Mouse (Mus musculus): ENCODE measurements around the gene Pappa. TPM values are rescaled to one million over a fixed set of nuclear protein-coding genes. Genes with fewer than 3 reads are reported as not detected.

Pappa gene
- polyA plus RNA-seq, 1 experiment = 0.15 TPM

- WGBS = 89% methylated on average over 3 of the region's 3 CpGs
- H3K27ac ChIP-seq (ENCODE audit: control insufficient read depth, insufficient read depth, low read length) = no peak overlapping the region
- H3K36me3 ChIP-seq (ENCODE audit: control insufficient read depth, insufficient read depth, low read length) = no peaks in the 10 kb centered on the region
- DNase-seq = no peak
- TF ChIP-seq CTCF (IDR thresholded peaks at IDR 0.05; ENCODE audit: borderline replicate concordance, control insufficient read depth, extremely low read depth, insufficient read depth, low read length, poor library complexity) (no peak), POLR2A (IDR thresholded peaks at IDR 0.05; ENCODE audit: control insufficient read depth, extremely low read depth, insufficient read depth, low read length, poor library complexity) (no peak)
- H3K4me3 ChIP-seq (ENCODE audit: control insufficient read depth, insufficient read depth, low read length) = no peak overlapping the region
- H3K4me1 ChIP-seq (replicated peaks; ENCODE audit: control insufficient read depth, insufficient read depth, low read length) = no peaks in the 10 kb centered on the region
- H3K27me3 ChIP-seq (ENCODE audit: control insufficient read depth, insufficient read depth, low read length) = no peaks in the 10 kb centered on the region
Observed at GRCm38 (mm10) chr4:65372731-65373130, 248.8 kb downstream of the Pappa start.

GRCm38 (mm10) chr4:65373841-65374240 lies 249.9 kb downstream of the Pappa start:
- no peak overlapping the region for H3K4me3 ChIP-seq (ENCODE audit: control insufficient read depth, insufficient read depth, low read length)
- H3K4me1 ChIP-seq (replicated peaks; ENCODE audit: control insufficient read depth, insufficient read depth, low read length) = no peaks in the 10 kb centered on the region
- H3K27me3 ChIP-seq (ENCODE audit: control insufficient read depth, insufficient read depth, low read length) = no peaks in the 10 kb centered on the region
- no peaks in the 10 kb centered on the region for H3K36me3 ChIP-seq (ENCODE audit: control insufficient read depth, insufficient read depth, low read length)
- DNase-seq = no peak
- no peak overlapping the region for H3K27ac ChIP-seq (ENCODE audit: control insufficient read depth, insufficient read depth, low read length)
- TF ChIP-seq POLR2A (IDR thresholded peaks at IDR 0.05; ENCODE audit: control insufficient read depth, extremely low read depth, insufficient read depth, low read length, poor library complexity) = no peak
- no peak for TF ChIP-seq CTCF (IDR thresholded peaks at IDR 0.05; ENCODE audit: borderline replicate concordance, control insufficient read depth, extremely low read depth, insufficient read depth, low read length, poor library complexity)
- 47% methylated on average over 1 of the region's 1 CpGs for WGBS

- no peaks in the 10 kb centered on the region for H3K36me3 ChIP-seq (ENCODE audit: control insufficient read depth, insufficient read depth, low read length)
- H3K27me3 ChIP-seq (ENCODE audit: control insufficient read depth, insufficient read depth, low read length) = no peaks in the 10 kb centered on the region
- H3K4me3 ChIP-seq (ENCODE audit: control insufficient read depth, insufficient read depth, low read length) = no peak overlapping the region
- TF ChIP-seq CTCF (IDR thresholded peaks at IDR 0.05; ENCODE audit: borderline replicate concordance, control insufficient read depth, extremely low read depth, insufficient read depth, low read length, poor library complexity) (no peak), POLR2A (IDR thresholded peaks at IDR 0.05; ENCODE audit: control insufficient read depth, extremely low read depth, insufficient read depth, low read length, poor library complexity) (no peak)
- DNase-seq = no peak
- 96% methylated on average over 2 of the region's 2 CpGs for WGBS
- H3K4me1 ChIP-seq (replicated peaks; ENCODE audit: control insufficient read depth, insufficient read depth, low read length) = no peaks in the 10 kb centered on the region
- no peak overlapping the region for H3K27ac ChIP-seq (ENCODE audit: control insufficient read depth, insufficient read depth, low read length)
Observed at GRCm38 (mm10) chr4:65376571-65376970, 252.6 kb downstream of the Pappa start.

GRCm38 (mm10) chr4:65379461-65379860 lies 255.5 kb downstream of the Pappa start:
- H3K27me3 ChIP-seq (ENCODE audit: control insufficient read depth, insufficient read depth, low read length) = no peaks in the 10 kb centered on the region
- H3K4me1 ChIP-seq (replicated peaks; ENCODE audit: control insufficient read depth, insufficient read depth, low read length) = no peaks in the 10 kb centered on the region
- no peak overlapping the region for H3K4me3 ChIP-seq (ENCODE audit: control insufficient read depth, insufficient read depth, low read length)
- TF ChIP-seq POLR2A (IDR thresholded peaks at IDR 0.05; ENCODE audit: control insufficient read depth, extremely low read depth, insufficient read depth, low read length, poor library complexity) = no peak
- TF ChIP-seq CTCF (IDR thresholded peaks at IDR 0.05; ENCODE audit: borderline replicate concordance, control insufficient read depth, extremely low read depth, insufficient read depth, low read length, poor library complexity) = no peak
- no peaks in the 10 kb centered on the region for H3K36me3 ChIP-seq (ENCODE audit: control insufficient read depth, insufficient read depth, low read length)
- DNase-seq = no peak
- 93% methylated on average over 4 of the region's 4 CpGs for WGBS
- H3K27ac ChIP-seq (ENCODE audit: control insufficient read depth, insufficient read depth, low read length) = no peak overlapping the region

DNA sequence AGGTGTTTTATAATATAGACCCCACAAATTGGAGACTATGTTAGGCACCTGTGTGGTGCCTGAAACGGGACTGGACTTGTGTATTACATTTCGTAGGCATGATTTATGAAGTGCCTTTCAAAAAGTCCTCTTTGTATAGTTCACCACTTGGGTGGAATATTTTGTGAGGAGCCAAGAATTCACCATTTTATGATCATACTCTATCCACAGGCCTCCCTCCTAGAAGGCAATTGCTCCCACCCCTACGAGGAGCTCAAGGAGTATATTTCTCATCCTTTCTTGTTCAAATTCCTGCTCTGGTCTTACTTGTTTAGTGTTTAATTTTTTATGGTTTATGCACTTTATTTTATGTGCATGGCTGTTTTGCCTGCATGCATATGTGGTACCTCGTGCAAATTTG lies 259.1 kb downstream of the Pappa start:
- no peak for TF ChIP-seq POLR2A (IDR thresholded peaks at IDR 0.05; ENCODE audit: control insufficient read depth, extremely low read depth, insufficient read depth, low read length, poor library complexity)
- no peak for TF ChIP-seq CTCF (IDR thresholded peaks at IDR 0.05; ENCODE audit: borderline replicate concordance, control insufficient read depth, extremely low read depth, insufficient read depth, low read length, poor library complexity)
- Histone ChIP-seq H3K4me3 (ENCODE audit: control insufficient read depth, insufficient read depth, low read length) (no peak overlapping the region), H3K27me3 (ENCODE audit: control insufficient read depth, insufficient read depth, low read length) (no peaks in the 10 kb centered on the region), H3K4me1 (replicated peaks; ENCODE audit: control insufficient read depth, insufficient read depth, low read length) (no peaks in the 10 kb centered on the region), H3K27ac (ENCODE audit: control insufficient read depth, insufficient read depth, low read length) (no peak overlapping the region), H3K36me3 (ENCODE audit: control insufficient read depth, insufficient read depth, low read length) (no peaks in the 10 kb centered on the region)
- 93% methylated on average over 4 of the region's 4 CpGs for WGBS
- no peak for DNase-seq

- TF ChIP-seq POLR2A (IDR thresholded peaks at IDR 0.05; ENCODE audit: control insufficient read depth, extremely low read depth, insufficient read depth, low read length, poor library complexity) = no peak
- no peak for TF ChIP-seq CTCF (IDR thresholded peaks at IDR 0.05; ENCODE audit: borderline replicate concordance, control insufficient read depth, extremely low read depth, insufficient read depth, low read length, poor library complexity)
- no peaks in the 10 kb centered on the region for H3K27me3 ChIP-seq (ENCODE audit: control insufficient read depth, insufficient read depth, low read length)
- H3K36me3 ChIP-seq (ENCODE audit: control insufficient read depth, insufficient read depth, low read length) = no peaks in the 10 kb centered on the region
- 95% methylated on average over 4 of the region's 4 CpGs for WGBS
- no peak for DNase-seq
- no peak overlapping the region for H3K27ac ChIP-seq (ENCODE audit: control insufficient read depth, insufficient read depth, low read length)
- H3K4me1 ChIP-seq (replicated peaks; ENCODE audit: control insufficient read depth, insufficient read depth, low read length) = no peaks in the 10 kb centered on the region
- no peak overlapping the region for H3K4me3 ChIP-seq (ENCODE audit: control insufficient read depth, insufficient read depth, low read length)
Observed at GRCm38 (mm10) chr4:65391001-65391400, 267.0 kb downstream of the Pappa start.

DNA sequence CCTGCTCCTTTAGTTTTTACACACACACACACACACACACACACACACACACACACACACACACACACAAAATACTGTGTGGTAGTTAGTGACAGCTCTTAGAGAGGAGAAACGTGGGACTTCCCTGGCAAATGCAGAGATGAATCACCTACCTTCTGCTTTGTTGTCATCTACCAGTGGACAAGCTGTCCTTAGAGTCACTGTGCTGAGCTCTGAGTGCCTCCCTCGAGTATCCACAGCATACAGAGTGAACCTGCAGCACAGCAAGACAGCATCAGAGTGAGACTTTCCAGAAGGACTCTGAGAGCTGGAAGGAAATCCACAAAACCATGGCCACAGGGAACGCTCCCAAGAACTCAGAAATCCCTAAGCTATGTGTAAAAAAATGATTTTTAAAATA lies 272.8 kb downstream of the Pappa start:
- no peaks in the 10 kb centered on the region for H3K27me3 ChIP-seq (ENCODE audit: control insufficient read depth, insufficient read depth, low read length)
- no peaks in the 10 kb centered on the region for H3K36me3 ChIP-seq (ENCODE audit: control insufficient read depth, insufficient read depth, low read length)
- no peak for TF ChIP-seq CTCF (IDR thresholded peaks at IDR 0.05; ENCODE audit: borderline replicate concordance, control insufficient read depth, extremely low read depth, insufficient read depth, low read length, poor library complexity)
- no peak for TF ChIP-seq POLR2A (IDR thresholded peaks at IDR 0.05; ENCODE audit: control insufficient read depth, extremely low read depth, insufficient read depth, low read length, poor library complexity)
- 74% methylated on average over 3 of the region's 3 CpGs for WGBS
- DNase-seq = no peak
- no peaks in the 10 kb centered on the region for H3K4me1 ChIP-seq (replicated peaks; ENCODE audit: control insufficient read depth, insufficient read depth, low read length)
- H3K27ac ChIP-seq (ENCODE audit: control insufficient read depth, insufficient read depth, low read length) = no peak overlapping the region
- H3K4me3 ChIP-seq (ENCODE audit: control insufficient read depth, insufficient read depth, low read length) = no peak overlapping the region
